Mouse (Mus musculus) hindbrain, embryonic 14.5 days (tissue): ENCODE results near the gene Epha8. TPM values are rescaled to one million over a fixed set of nuclear protein-coding genes. Genes with fewer than 3 reads are reported as not detected.

Experiments
- ATAC-seq: fragments of 200-750 bp; cut with Nextera tagmentation; 2 replicates; pipeline ENCODE4 v1.8.0; 2017; ENCODE audit warnings: moderate number of reproducible peaks, mild to moderate bottlenecking, moderate TSS enrichment, moderate library complexity; ENCODE audit not compliant: low FRiP score
- DNase-seq: peaks from one replicate; pipeline ENCODE4 v3.0.0-alpha.2; 2015; ENCODE audit warnings: low spot score
- H3K27ac ChIP-seq: fragments of 300-500 bp; sonication (generic); 2 replicates; pipeline ENCODE4 v1.5.1; 2014; ENCODE audit warnings: mild to moderate bottlenecking, moderate library complexity
- H3K27me3 ChIP-seq: fragments of 300-500 bp; sonication (generic); 2 replicates; pipeline ENCODE4 v1.6.1; 2014; ENCODE audit warnings: mild to moderate bottlenecking, low read length, mixed read lengths; ENCODE audit not compliant: control insufficient read depth, insufficient read depth
- H3K36me3 ChIP-seq: fragments of 300-500 bp; sonication (generic); replicated peaks from 2 replicates; pipeline ENCODE4 v1.6.1; 2014; ENCODE audit not compliant: control insufficient read depth, insufficient read depth
- H3K4me1 ChIP-seq: fragments of 300-500 bp; sonication (generic); replicated peaks from 2 replicates; pipeline ENCODE4 v1.6.1; 2014; ENCODE audit warnings: antibody characterized with exemption, low read length, mixed read lengths; ENCODE audit not compliant: control insufficient read depth, insufficient read depth
- H3K4me2 ChIP-seq: fragments of 300-500 bp; sonication (generic); replicated peaks from 2 replicates; pipeline ENCODE4 v1.6.1; 2014; ENCODE audit warnings: mild to moderate bottlenecking, moderate library complexity
- H3K4me3 ChIP-seq: fragments of 300-500 bp; sonication (generic); replicated peaks from 2 replicates; pipeline ENCODE4 v1.5.1; 2014; ENCODE audit warnings: mild to moderate bottlenecking, low read length
- H3K9ac ChIP-seq: fragments of 300-500 bp; sonication (generic); 2 replicates; pipeline ENCODE4 v1.6.1; 2014
- H3K9me3 ChIP-seq: fragments of 300-500 bp; sonication (generic); 2 replicates; pipeline ENCODE4 v1.6.1; 2016; ENCODE audit warnings: low read length; ENCODE audit not compliant: control insufficient read depth
- WGBS: fragments of 180-500 bp; shearing (Covaris S2); extraction: QIAGEN DNeasy Blood & Tissue Kit; methylation state at CpG from one replicate; pipeline ENCODE4 v1.1.7; 2014; 5-methylcytosine and 5-hydroxymethylcytosine counted together
- polyA plus RNA-seq: library from polyadenylated mRNA; unstranded; fragments of >200 nt; fragmentation: Nextera tagmentation; extraction: Ambion mirVana; gene quantifications from 2 replicates; pipeline ENCODE4 v1.2.1, GENCODE M21; 2014

Gene Epha8
- 13.8 and 15.5 TPM in 2 replicates for polyA plus RNA-seq

GRCm38 (mm10) chr4:136956751-136957446 lies at the start of gene Epha8:
TSS of gene Epha8 (minus strand) at chr4:136956816.
- Histone ChIP-seq H3K9ac (peak within 1 kb of the TSS; percentile 62), H3K4me1 (0 out of 2 replicates have a peak, but pooled peaks cover 5% of the 10 kb centered on the region), H3K27me3 (peaks cover 54% of the 10 kb centered on the region), H3K4me2 (peak within 1 kb of the TSS; percentile 76), H3K27ac (no peak within 1 kb of the TSS), H3K4me3 (peak within 1 kb of the TSS; percentile 42), H3K9me3 (no peaks in the 10 kb centered on the region), H3K36me3 (no peaks in the 10 kb centered on the region)
- 1% methylated on average over 51 of the region's 75 CpGs for WGBS
- DNase-seq: peak; percentile 53
- peak; percentile 65; the same call in 1 of the 2 replicates for ATAC-seq

- ATAC-seq: no peak
- Histone ChIP-seq H3K4me1 (peaks cover 4% of the 10 kb centered on the region; the same call in 1 of the 2 replicates), H3K27me3 (no peaks in the 10 kb centered on the region), H3K9ac (no peak overlapping the region), H3K4me3 (no peak overlapping the region), H3K4me2 (no peak overlapping the region), H3K36me3 (peaks cover 10% of the 10 kb centered on the region; the same call in 1 of the 2 replicates), H3K9me3 (no peaks in the 10 kb centered on the region), H3K27ac (no peak overlapping the region)
- 82% methylated on average over 3 of the region's 3 CpGs for WGBS
- DNase-seq: no peak
Measured at GRCm38 (mm10) chr4:137001825-137002224, 45.2 kb upstream of the Epha8 start.

- Histone ChIP-seq H3K9me3 (no peaks in the 10 kb centered on the region), H3K4me2 (no peak overlapping the region), H3K9ac (no peak overlapping the region), H3K4me3 (no peak overlapping the region), H3K27me3 (no peaks in the 10 kb centered on the region), H3K27ac (no peak overlapping the region), H3K4me1 (peaks cover 5% of the 10 kb centered on the region; the same call in 1 of the 2 replicates), H3K36me3 (peaks cover 12% of the 10 kb centered on the region)
- no peak for DNase-seq
- ATAC-seq: no peak
- 74% methylated on average over 7 of the region's 7 CpGs for WGBS
Measured at GRCm38 (mm10) chr4:137001020-137001419, 44.4 kb upstream of the Epha8 start.

- no peak for ATAC-seq
- no peak for DNase-seq
- Histone ChIP-seq H3K9me3 (no peaks in the 10 kb centered on the region), H3K27me3 (no peaks in the 10 kb centered on the region), H3K4me2 (no peak overlapping the region), H3K9ac (no peak overlapping the region), H3K4me3 (no peak overlapping the region), H3K4me1 (0 out of 2 replicates have a peak, but pooled peaks cover 5% of the 10 kb centered on the region), H3K27ac (no peak overlapping the region), H3K36me3 (peaks cover 27% of the 10 kb centered on the region)
- 88% methylated on average over 7 of the region's 7 CpGs for WGBS
Measured at GRCm38 (mm10) chr4:136998371-136998770, 41.8 kb upstream of the Epha8 start.

GRCm38 (mm10) chr4:136997723-136998345 lies 41.2 kb upstream of the Epha8 start:
- no peak for ATAC-seq
- no peaks in the 10 kb centered on the region for H3K9me3 ChIP-seq
- H3K36me3 ChIP-seq: peaks cover 27% of the 10 kb centered on the region
- no peak overlapping the region for H3K4me2 ChIP-seq
- H3K4me1 ChIP-seq: 0 out of 2 replicates have a peak, but pooled peaks cover 5% of the 10 kb centered on the region
- H3K4me3 ChIP-seq: no peak overlapping the region
- DNase-seq: no peak
- H3K9ac ChIP-seq: no peak overlapping the region
- 90% methylated on average over 12 of the region's 12 CpGs for whole genome bisulfite sequencing
- H3K27me3 ChIP-seq: no peaks in the 10 kb centered on the region
- no peak overlapping the region for H3K27ac ChIP-seq

GRCm38 (mm10) chr4:136996933-136997332 lies 40.3 kb upstream of the Epha8 start:
- H3K4me1 ChIP-seq: 0 out of 2 replicates have a peak, but pooled peaks cover 5% of the 10 kb centered on the region
- peaks cover 27% of the 10 kb centered on the region for H3K36me3 ChIP-seq
- no peak overlapping the region for H3K4me3 ChIP-seq
- no peak for ATAC-seq
- no peak overlapping the region for H3K27ac ChIP-seq
- DNase-seq: no peak
- H3K9me3 ChIP-seq: no peaks in the 10 kb centered on the region
- H3K27me3 ChIP-seq: no peaks in the 10 kb centered on the region
- no peak overlapping the region for H3K4me2 ChIP-seq
- 63% methylated on average over 7 of the region's 7 CpGs for WGBS
- H3K9ac ChIP-seq: no peak overlapping the region

GRCm38 (mm10) chr4:136995361-136995760 lies 38.7 kb upstream of the Epha8 start:
- no peak for ATAC-seq
- Histone ChIP-seq H3K27me3 (no peaks in the 10 kb centered on the region), H3K9me3 (no peaks in the 10 kb centered on the region), H3K9ac (no peak overlapping the region), H3K36me3 (peaks cover 36% of the 10 kb centered on the region), H3K4me3 (no peak overlapping the region), H3K4me1 (0 out of 2 replicates have a peak, but pooled peaks cover 5% of the 10 kb centered on the region), H3K4me2 (no peak overlapping the region), H3K27ac (no peak overlapping the region)
- 83% methylated on average over 14 of the region's 14 CpGs for WGBS
- DNase-seq: no peak

GRCm38 (mm10) chr4:136981993-136982695 lies 25.5 kb upstream of the Epha8 start:
- Histone ChIP-seq H3K27me3 (no peaks in the 10 kb centered on the region), H3K36me3 (peaks cover 11% of the 10 kb centered on the region), H3K9ac (0 out of 2 replicates have a peak overlapping the region, but pooled peaks have one; percentile 9), H3K9me3 (no peaks in the 10 kb centered on the region), H3K4me2 (no peak overlapping the region), H3K27ac (no peak overlapping the region), H3K4me1 (peaks cover 12% of the 10 kb centered on the region; the same call in 1 of the 2 replicates), H3K4me3 (no peak overlapping the region)
- DNase-seq (no peak), ATAC-seq (no peak)
- WGBS: 59% methylated on average over 9 of the region's 9 CpGs

- H3K27ac ChIP-seq: no peak overlapping the region
- WGBS: 6% methylated on average over 12 of the region's 12 CpGs
Measured at GRCm38 (mm10) chr4:136981347-136981746, 24.7 kb upstream of the Epha8 start.

More at GRCm38 (mm10) chr4:136981347-136981746, 24.7 kb upstream of the Epha8 start:
- Histone ChIP-seq H3K9me3 (no peaks in the 10 kb centered on the region), H3K4me2 (no peak overlapping the region), H3K27me3 (0 out of 2 replicates have a peak, but pooled peaks cover 1% of the 10 kb centered on the region), H3K4me3 (no peak overlapping the region), H3K4me1 (peaks cover 12% of the 10 kb centered on the region; the same call in 1 of the 2 replicates), H3K9ac (peak overlapping the region; percentile 28; the same call in 1 of the 2 replicates), H3K36me3 (peaks cover 3% of the 10 kb centered on the region; the same call in 1 of the 2 replicates)
- ATAC-seq (peak; percentile 61; the same call in 1 of the 2 replicates), DNase-seq (peak; percentile 83)
